Mouse (Mus musculus) myocyte (in vitro differentiated cells): ENCODE results near the gene Col1a2.

Experiments
- E2F4 ChIP-seq: IDR thresholded peaks from one replicate; pipeline ENCODE4 v1.6.1; 2011; ENCODE audit warnings: mild to moderate bottlenecking, control low read depth, moderate library complexity; ENCODE audit not compliant: insufficient read depth
- MAX ChIP-seq: IDR thresholded peaks from one replicate; pipeline ENCODE4 v1.6.1; 2011; ENCODE audit warnings: low read depth, mild to moderate bottlenecking, control low read depth
- MYOD1 ChIP-seq, 3 experiments: IDR thresholded peaks; one replicate each; pipeline ENCODE4 v1.6.1; 2011; ENCODE audit warnings: control low read depth in 2 of 3, low read depth in 2 of 3, mild to moderate bottlenecking in 2 of 3, moderate library complexity in 1 of 3; ENCODE audit not compliant: insufficient read length in 2 of 3, control insufficient read depth in 1 of 3
- POLR2A ChIP-seq: IDR thresholded peaks from one replicate; pipeline ENCODE4 v1.6.1; 2011; ENCODE audit warnings: low read depth, mild to moderate bottlenecking, control low read depth, moderate library complexity; ENCODE audit not compliant: insufficient read length
- POLR2AphosphoS2 ChIP-seq: IDR thresholded peaks from one replicate; pipeline ENCODE4 v1.6.1; 2011; ENCODE audit warnings: low read depth, control low read depth; ENCODE audit not compliant: insufficient read length
- REST ChIP-seq: IDR thresholded peaks from one replicate; pipeline ENCODE4 v1.6.1; 2011; ENCODE audit warnings: mild to moderate bottlenecking, control low read depth, moderate library complexity; ENCODE audit not compliant: insufficient read depth, insufficient read length
- TCF12 ChIP-seq: IDR thresholded peaks from one replicate; pipeline ENCODE4 v1.6.1; 2011; ENCODE audit warnings: mild to moderate bottlenecking, control low read depth; ENCODE audit not compliant: poor library complexity, insufficient read depth, severe bottlenecking
- TCF3 ChIP-seq: IDR thresholded peaks from one replicate; pipeline ENCODE4 v1.6.1; 2011; ENCODE audit warnings: low read depth, control low read depth; ENCODE audit not compliant: insufficient read length
- USF1 ChIP-seq: IDR thresholded peaks from one replicate; pipeline ENCODE4 v1.6.1; 2011; ENCODE audit warnings: low read depth, mild to moderate bottlenecking, control low read depth, moderate library complexity

- no peak for TF ChIP-seq TCF12
- peak; percentile 6 for TF ChIP-seq POLR2A
- TF ChIP-seq E2F4, result no peak
- no peak for TF ChIP-seq POLR2AphosphoS2
- TF ChIP-seq MYOD1 (IDR thresholded peaks at IDR 0.05; ENCODE audit: control insufficient read depth in 1 of 3, insufficient read length in 2 of 3, low read depth in 2 of 3), result no peak
- no peak for TF ChIP-seq MAX
- TF ChIP-seq USF1, result no peak
- TF ChIP-seq TCF3, result no peak
- no peak for TF ChIP-seq REST
Measured at GRCm38 (mm10) chr6:4488966-4489365, 15.6 kb upstream of the Col1a2 start.
